Mouse (Mus musculus) bone marrow macrophage, adult 2 months (primary cell): ENCODE data around the gene Enpp1. TPM values are rescaled to one million over a fixed set of nuclear protein-coding genes. Genes with fewer than 3 reads are reported as not detected.

Source experiments
- H3K27ac ChIP-seq: 2 replicates; pipeline ENCODE4 v1.5.1; 2012; ENCODE audit warnings: low read depth, low read length; ENCODE audit not compliant: insufficient read depth
- H3K4me1 ChIP-seq: 2 replicates; pipeline ENCODE4 v1.6.1; 2012; ENCODE audit warnings: low read length; ENCODE audit not compliant: control insufficient read depth, insufficient read depth
- H3K4me3 ChIP-seq: 2 replicates; pipeline ENCODE4 v1.5.1; 2012; ENCODE audit warnings: mild to moderate bottlenecking, low read length, moderate library complexity; ENCODE audit not compliant: insufficient read depth
- CTCF ChIP-seq: IDR thresholded peaks from 2 replicates; pipeline ENCODE4 v1.5.1; 2012; ENCODE audit warnings: low read depth, mild to moderate bottlenecking, low read length, moderate library complexity
- POLR2A ChIP-seq: IDR thresholded peaks from 2 replicates; pipeline ENCODE4 v1.6.1; 2012; ENCODE audit warnings: mild to moderate bottlenecking, low read depth, low read length, borderline replicate concordance
- polyA plus RNA-seq: library from polyadenylated mRNA; stranded (reverse); fragments of >200 nt; gene quantifications from 2 replicates; pipeline ENCODE4 v1.2.4, GENCODE M21; 2012; ENCODE audit not compliant: missing spikeins, insufficient read depth, insufficient read length

Gene Enpp1
- polyA plus RNA-seq, 1 experiment = 5.1 TPM

- H3K4me1 ChIP-seq = no peaks in the 10 kb centered on the region
- no peak overlapping the region for H3K27ac ChIP-seq
- TF ChIP-seq CTCF = no peak
- TF ChIP-seq POLR2A = no peak
- no peak overlapping the region for H3K4me3 ChIP-seq
These were observed 39.0 kb downstream of the Enpp1 start for GRCm38 (mm10) chr10:24672948-24673347.

GRCm38 (mm10) chr10:24670548-24670947 lies 41.4 kb downstream of the Enpp1 start:
- Histone ChIP-seq H3K4me3 (no peak overlapping the region), H3K4me1 (no peaks in the 10 kb centered on the region), H3K27ac (no peak overlapping the region)
- TF ChIP-seq POLR2A = no peak
- no peak for TF ChIP-seq CTCF

GRCm38 (mm10) chr10:24650990-24651569 lies 60.9 kb downstream of the Enpp1 start:
- Histone ChIP-seq H3K27ac (no peak overlapping the region), H3K4me1 (no peaks in the 10 kb centered on the region), H3K4me3 (no peak overlapping the region)
- TF ChIP-seq POLR2A (no peak), CTCF (no peak)

GRCm38 (mm10) chr10:24647996-24648738 lies 63.8 kb downstream of the Enpp1 start:
- Histone ChIP-seq H3K4me1 (peaks cover 5% of the 10 kb centered on the region), H3K4me3 (no peak overlapping the region), H3K27ac (no peak overlapping the region)
- no peak for TF ChIP-seq POLR2A
- TF ChIP-seq CTCF = no peak

GRCm38 (mm10) chr10:24645169-24645568 lies 66.8 kb downstream of the Enpp1 start:
- Histone ChIP-seq H3K4me1 (peaks cover 27% of the 10 kb centered on the region), H3K27ac (no peak overlapping the region), H3K4me3 (no peak overlapping the region)
- TF ChIP-seq POLR2A (no peak), CTCF (no peak)

GRCm38 (mm10) chr10:24642796-24643580 lies 69.0 kb downstream of the Enpp1 start:
- Histone ChIP-seq H3K27ac (peak overlapping the region; percentile 79), H3K4me3 (no peak overlapping the region), H3K4me1 (peaks cover 35% of the 10 kb centered on the region)
- TF ChIP-seq POLR2A = no peak
- no peak for TF ChIP-seq CTCF

GRCm38 (mm10) chr10:24641416-24642140 lies 70.4 kb downstream of the Enpp1 start:
- Histone ChIP-seq H3K4me3 (no peak overlapping the region), H3K4me1 (peaks cover 37% of the 10 kb centered on the region), H3K27ac (peak overlapping the region; percentile 11; the same call in 1 of the 2 replicates)
- TF ChIP-seq POLR2A (no peak), CTCF (no peak)

- H3K4me3 ChIP-seq = no peak overlapping the region
- H3K27ac ChIP-seq = no peak overlapping the region
- peaks cover 45% of the 10 kb centered on the region for H3K4me1 ChIP-seq
- TF ChIP-seq POLR2A (no peak), CTCF (no peak)
These were observed 71.6 kb downstream of the Enpp1 start for GRCm38 (mm10) chr10:24640186-24640875.

- TF ChIP-seq CTCF (no peak), POLR2A (no peak)
- Histone ChIP-seq H3K4me1 (peaks cover 52% of the 10 kb centered on the region), H3K27ac (no peak overlapping the region), H3K4me3 (no peak overlapping the region)
These were observed 72.4 kb downstream of the Enpp1 start for GRCm38 (mm10) chr10:24639596-24639995.
